Mouse (Mus musculus): ENCODE measurements around the gene Mtmr14. TPM values are rescaled to one million over a fixed set of nuclear protein-coding genes. Genes with fewer than 3 reads are reported as not detected.

The Mtmr14 gene
- total and polyA plus RNA-seq, 3 experiments = 63.9 to 88.0 (median 81.0) TPM

DNA sequence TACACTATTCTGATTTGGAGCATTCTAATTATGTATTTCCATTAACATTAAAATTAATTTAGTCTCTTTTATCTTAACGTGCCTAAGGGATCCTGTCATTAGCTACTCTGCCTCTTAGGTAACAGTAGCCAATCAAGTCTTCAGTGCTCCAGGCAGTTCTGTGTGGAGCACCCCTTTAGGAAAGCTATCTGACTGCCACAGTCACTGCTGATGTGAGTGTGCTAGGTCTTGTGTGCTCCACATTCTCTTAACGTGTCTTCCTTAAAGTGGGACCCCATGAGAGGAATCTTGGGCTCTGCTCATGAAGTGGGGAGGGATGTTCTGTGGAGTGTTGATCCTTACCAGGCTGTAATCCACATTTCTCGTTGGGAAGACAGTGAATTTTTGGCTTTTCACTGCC lies 34.7 kb downstream of the Mtmr14 start:
- H3K4me2 ChIP-seq (ENCODE audit: insufficient read depth, low read depth, poor library complexity, severe bottlenecking) = no peak overlapping the region
- no peaks in the 10 kb centered on the region for H3K79me2 ChIP-seq (replicated peaks; ENCODE audit: control insufficient read depth, extremely low read depth, insufficient read depth, poor library complexity, severe bottlenecking)
- H3K9me3 ChIP-seq (replicated peaks; ENCODE audit: low read length) = no peaks in the 10 kb centered on the region
- H3K36me3 ChIP-seq (replicated peaks in 1 of 2; ENCODE audit: control insufficient read depth in 1 of 2, insufficient read depth in 1 of 2, low read length in 1 of 2) = peaks cover 81 to 95% of the 10 kb centered on the region in 2 experiments
- no peaks in the 10 kb centered on the region for H3K27me3 ChIP-seq (replicated peaks)
- no peaks in the 10 kb centered on the region; a peak in 1 of 4 replicates for H3K4me1 ChIP-seq (ENCODE audit: control insufficient read depth in 1 of 2, insufficient read depth in 2 of 2)
- dilution Hi-C loops (cut with MboI; ENCODE audit: extremely low pct_ligation_motif_present, extremely low pct_unique_long_range_greater_than_20kb, low sequenced_read_pairs) (no loop called here), in situ Hi-C loops (cut with MboI; ENCODE audit: low pct_ligation_motif_present, low pct_unique_long_range_greater_than_20kb, low sequenced_read_pairs) (no loop called here)
- TF ChIP-seq KAT2A (IDR thresholded peaks at IDR 0.05; ENCODE audit: insufficient replicate concordance, low read length) (no peak), CTCF (conservative IDR thresholded peaks at IDR 0.05 in 1 of 2, IDR thresholded peaks at IDR 0.05 in 1 of 2; ENCODE audit: low read depth in 2 of 2, low read length in 2 of 2) (no peak), TCF12 (IDR thresholded peaks at IDR 0.05; ENCODE audit: low read depth, low read length) (no peak)
- H3K27ac ChIP-seq (ENCODE audit: insufficient read depth, low read depth) = no peak overlapping the region
- DNase-seq (ENCODE audit: extremely low read depth) = no peak
- H3K9ac ChIP-seq (ENCODE audit: insufficient read depth, low read depth) = no peak overlapping the region
- no peak overlapping the region for H3K4me3 ChIP-seq (replicated peaks in 1 of 3; ENCODE audit: low read depth in 2 of 3, low read length in 2 of 3, poor library complexity in 1 of 3)

DNA sequence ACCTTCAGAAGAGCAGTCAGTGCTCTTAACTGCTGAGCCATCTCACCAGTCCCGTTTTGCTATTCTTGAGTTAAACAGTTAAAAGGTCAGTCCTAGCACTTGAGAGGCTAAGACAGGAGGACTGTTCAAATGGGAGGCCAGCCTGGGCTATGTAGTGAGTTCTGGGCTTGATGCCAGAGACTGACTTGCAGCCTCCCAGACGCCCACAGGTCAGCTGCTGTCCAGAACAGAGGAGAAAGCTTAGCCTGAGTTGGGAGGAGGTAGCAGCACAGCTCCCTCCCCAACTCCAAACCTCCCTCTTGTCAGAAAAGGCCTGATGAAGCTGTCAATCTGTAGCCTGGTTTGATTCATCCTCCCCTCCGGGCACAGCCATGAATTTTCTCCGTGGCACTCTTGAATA lies 39.2 kb downstream of the Mtmr14 start:
- Histone ChIP-seq H3K4me2 (ENCODE audit: insufficient read depth, low read depth, poor library complexity, severe bottlenecking) (no peak overlapping the region), H3K9me3 (replicated peaks; ENCODE audit: low read length) (no peaks in the 10 kb centered on the region), H3K4me3 (replicated peaks in 1 of 3; ENCODE audit: low read depth in 2 of 3, low read length in 2 of 3, poor library complexity in 1 of 3) (no peak overlapping the region), H3K79me2 (replicated peaks; ENCODE audit: control insufficient read depth, extremely low read depth, insufficient read depth, poor library complexity, severe bottlenecking) (no peaks in the 10 kb centered on the region), H3K9ac (ENCODE audit: insufficient read depth, low read depth) (no peak overlapping the region), H3K36me3 (replicated peaks in 1 of 2; ENCODE audit: control insufficient read depth in 1 of 2, insufficient read depth in 1 of 2, low read length in 1 of 2) (peaks cover 65 to 94% of the 10 kb centered on the region in 2 experiments), H3K4me1 (ENCODE audit: control insufficient read depth in 1 of 2, insufficient read depth in 2 of 2) (no peaks in the 10 kb centered on the region; a peak in 1 of 4 replicates), H3K27ac (ENCODE audit: insufficient read depth, low read depth) (no peak overlapping the region), H3K27me3 (replicated peaks) (no peaks in the 10 kb centered on the region)
- no peak for DNase-seq (ENCODE audit: extremely low read depth)
- TF ChIP-seq RAD21 (IDR thresholded peaks at IDR 0.05; ENCODE audit: low read depth, low read length) (no peak), CHD2 (IDR thresholded peaks at IDR 0.05; ENCODE audit: low read length) (no peak), ELF1 (IDR thresholded peaks at IDR 0.05; ENCODE audit: low read depth, low read length) (no peak)
- in situ Hi-C loops (cut with MboI; ENCODE audit: low pct_ligation_motif_present, low pct_unique_long_range_greater_than_20kb, low sequenced_read_pairs) (no loop called here), dilution Hi-C loops (cut with MboI; ENCODE audit: extremely low pct_ligation_motif_present, extremely low pct_unique_long_range_greater_than_20kb, low sequenced_read_pairs) (no loop called here)

DNA sequence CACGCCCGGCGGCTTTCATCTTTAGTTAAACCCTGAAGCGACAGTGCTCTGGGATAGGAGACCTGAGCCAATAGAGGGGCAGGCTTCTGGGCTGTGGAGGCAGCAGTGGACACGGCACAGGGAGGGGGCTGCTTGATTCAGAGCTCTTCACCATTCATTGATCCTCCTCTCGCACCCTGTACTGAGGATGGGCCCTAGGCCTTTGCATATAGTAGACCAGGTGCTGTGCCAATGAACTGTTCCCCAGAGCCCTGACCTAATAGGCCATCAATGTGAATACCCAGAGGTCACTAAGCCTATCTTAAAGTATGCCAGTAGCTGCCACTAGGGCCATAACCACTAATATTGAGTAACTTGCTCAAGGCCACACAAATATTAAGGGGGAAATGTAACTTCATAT lies 44.0 kb downstream of the Mtmr14 start:
- peaks cover 0 to 8% of the 10 kb centered on the region in 2 experiments; a peak in 2 of 4 replicates for H3K4me1 ChIP-seq (ENCODE audit: control insufficient read depth in 1 of 2, insufficient read depth in 2 of 2)
- H3K9ac ChIP-seq (ENCODE audit: insufficient read depth, low read depth) = no peak overlapping the region
- H3K79me2 ChIP-seq (replicated peaks; ENCODE audit: control insufficient read depth, extremely low read depth, insufficient read depth, poor library complexity, severe bottlenecking) = no peaks in the 10 kb centered on the region
- no peak overlapping the region for H3K27ac ChIP-seq (ENCODE audit: insufficient read depth, low read depth)
- no peaks in the 10 kb centered on the region for H3K9me3 ChIP-seq (replicated peaks; ENCODE audit: low read length)
- TF ChIP-seq IRF4 (IDR thresholded peaks at IDR 0.05; ENCODE audit: low read depth, low read length) (no peak), BHLHE40 (IDR thresholded peaks at IDR 0.05; ENCODE audit: low read depth, low read length) (no peak), TBP (conservative IDR thresholded peaks at IDR 0.05; ENCODE audit: low read depth, low read length) (no peak), CHD2 (IDR thresholded peaks at IDR 0.05; ENCODE audit: low read length) (no peak), POLR2A (IDR thresholded peaks at IDR 0.05; ENCODE audit: low read depth, low read length) (no peak), JUN (IDR thresholded peaks at IDR 0.05; ENCODE audit: insufficient read depth, low read depth, low read length) (no peak), KAT2A (IDR thresholded peaks at IDR 0.05; ENCODE audit: insufficient replicate concordance, low read length) (no peak), ELF1 (IDR thresholded peaks at IDR 0.05; ENCODE audit: low read depth, low read length) (no peak), USF2 (conservative IDR thresholded peaks at IDR 0.05; ENCODE audit: low read depth, low read length) (no peak), MAFK (IDR thresholded peaks at IDR 0.05; ENCODE audit: insufficient replicate concordance, low read length) (no peak), ZNF384 (IDR thresholded peaks at IDR 0.05; ENCODE audit: low read depth, low read length) (no peak), USF1 (IDR thresholded peaks at IDR 0.05; ENCODE audit: low read depth, low read length) (no peak), ETS1 (conservative IDR thresholded peaks at IDR 0.05; ENCODE audit: low read depth, low read length) (no peak), MAZ (IDR thresholded peaks at IDR 0.05; ENCODE audit: low read depth, low read length) (no peak), TCF12 (IDR thresholded peaks at IDR 0.05; ENCODE audit: low read depth, low read length) (no peak), ZC3H11A (IDR thresholded peaks at IDR 0.05; ENCODE audit: low read depth, low read length) (no peak)
- in situ Hi-C loops (cut with MboI; ENCODE audit: low pct_ligation_motif_present, low pct_unique_long_range_greater_than_20kb, low sequenced_read_pairs) (no loop called here), dilution Hi-C loops (cut with MboI; ENCODE audit: extremely low pct_ligation_motif_present, extremely low pct_unique_long_range_greater_than_20kb, low sequenced_read_pairs) (no loop called here)
- H3K4me3 ChIP-seq (replicated peaks in 1 of 3; ENCODE audit: low read depth in 2 of 3, low read length in 2 of 3, poor library complexity in 1 of 3) = no peak overlapping the region
- DNase-seq (ENCODE audit: extremely low read depth) = no peak
- peaks cover 32 to 53% of the 10 kb centered on the region in 2 experiments for H3K36me3 ChIP-seq (replicated peaks in 1 of 2; ENCODE audit: control insufficient read depth in 1 of 2, insufficient read depth in 1 of 2, low read length in 1 of 2)
- no peak overlapping the region for H3K4me2 ChIP-seq (ENCODE audit: insufficient read depth, low read depth, poor library complexity, severe bottlenecking)
- no peaks in the 10 kb centered on the region for H3K27me3 ChIP-seq (replicated peaks)
